Mouse (Mus musculus): ENCODE results near the gene Tmem131l. TPM values are rescaled to one million over a fixed set of nuclear protein-coding genes. Genes with fewer than 3 reads are reported as not detected.

Tmem131l gene
- polyA plus RNA-seq, 1 experiment from 2014 or later = 18.4 TPM

DNA sequence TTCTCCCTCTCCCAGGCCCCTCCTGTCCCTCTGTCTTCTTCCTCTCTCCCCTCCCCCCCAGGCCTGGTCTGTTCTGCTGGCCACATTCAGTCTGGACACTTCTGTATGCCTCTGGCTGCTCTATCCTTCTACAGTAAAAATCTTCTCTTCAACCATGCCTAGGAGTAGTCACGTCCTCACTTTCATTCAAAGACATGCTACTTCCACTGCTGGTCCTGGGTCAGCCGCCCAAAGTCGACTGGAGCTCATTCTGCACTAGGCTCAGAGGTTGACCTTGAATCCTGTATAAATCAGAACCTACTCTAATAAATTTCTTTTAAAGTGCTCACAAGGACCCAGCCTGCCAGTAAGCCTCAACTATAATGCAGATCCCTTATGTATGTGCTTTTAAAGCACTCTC lies 53.2 kb downstream of the Tmem131l start:
- no peak overlapping the region for H3K4me3 ChIP-seq (ENCODE audit: low read depth, low read length)
- no peak for ATAC-seq
- DNase-seq (ENCODE audit: low spot score) = no peak
- peaks cover 3% of the 10 kb centered on the region; the same call in 1 of the 2 replicates for H3K4me1 ChIP-seq (ENCODE audit: insufficient read depth, low read depth, low read length)
- H3K9me3 ChIP-seq (ENCODE audit: low read length) = no peaks in the 10 kb centered on the region
- no peaks in the 10 kb centered on the region for H3K36me3 ChIP-seq (ENCODE audit: insufficient read depth, low read length)
- H3K27me3 ChIP-seq (replicated peaks; ENCODE audit: insufficient read depth, low read length) = no peaks in the 10 kb centered on the region
- no peak overlapping the region for H3K9ac ChIP-seq (replicated peaks; ENCODE audit: low read depth)
- TF ChIP-seq CTCF (IDR thresholded peaks at IDR 0.05) = no peak
- no peak for TF ChIP-seq EP300 (IDR thresholded peaks at IDR 0.05)
- WGBS = 61% methylated on average over 3 of the region's 3 CpGs
- H3K27ac ChIP-seq (ENCODE audit: low read length) = no peak overlapping the region
- H3K4me2 ChIP-seq (replicated peaks; ENCODE audit: low read depth, low read length) = no peak overlapping the region

DNA sequence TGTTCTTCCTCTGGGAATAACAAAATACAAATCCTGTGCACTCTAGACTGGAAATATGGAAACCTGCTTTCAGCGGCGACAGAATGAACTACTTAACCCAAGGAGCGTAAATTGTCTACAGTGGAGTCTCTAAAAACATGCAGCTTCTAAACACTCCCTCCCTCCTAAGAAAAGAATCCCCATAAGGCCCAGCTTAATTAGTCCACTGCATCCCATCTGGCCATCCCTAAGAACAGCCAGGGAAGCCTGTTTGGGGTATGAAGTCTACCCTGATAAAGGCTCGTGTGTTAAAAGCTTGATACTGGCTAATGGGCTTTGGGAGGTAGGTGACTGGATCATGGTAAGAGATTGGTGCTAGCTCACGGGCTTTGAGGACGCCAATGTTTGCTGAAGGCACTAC lies 54.5 kb downstream of the Tmem131l start:
- Histone ChIP-seq H3K4me3 (ENCODE audit: low read depth, low read length) (no peak overlapping the region), H3K4me2 (replicated peaks; ENCODE audit: low read depth, low read length) (no peak overlapping the region), H3K4me1 (ENCODE audit: insufficient read depth, low read depth, low read length) (peaks cover 3% of the 10 kb centered on the region; the same call in 1 of the 2 replicates), H3K27ac (ENCODE audit: low read length) (no peak overlapping the region), H3K36me3 (ENCODE audit: insufficient read depth, low read length) (no peaks in the 10 kb centered on the region), H3K9me3 (ENCODE audit: low read length) (no peaks in the 10 kb centered on the region), H3K27me3 (replicated peaks; ENCODE audit: insufficient read depth, low read length) (no peaks in the 10 kb centered on the region), H3K9ac (replicated peaks; ENCODE audit: low read depth) (no peak overlapping the region)
- TF ChIP-seq CTCF (IDR thresholded peaks at IDR 0.05) (no peak), EP300 (IDR thresholded peaks at IDR 0.05) (no peak)
- DNase-seq (ENCODE audit: low spot score) = no peak
- 88% methylated on average over 6 of the region's 6 CpGs for WGBS
- no peak for ATAC-seq

GRCm38 (mm10) chr3:83984379-83984778 lies 55.6 kb downstream of the Tmem131l start:
- H3K36me3 ChIP-seq (ENCODE audit: insufficient read depth, low read length) = no peaks in the 10 kb centered on the region
- no peak for DNase-seq (ENCODE audit: low spot score)
- no peaks in the 10 kb centered on the region for H3K9me3 ChIP-seq (ENCODE audit: low read length)
- H3K4me2 ChIP-seq (replicated peaks; ENCODE audit: low read depth, low read length) = no peak overlapping the region
- H3K27ac ChIP-seq (ENCODE audit: low read length) = no peak overlapping the region
- no peak for ATAC-seq
- peaks cover 3% of the 10 kb centered on the region; the same call in 1 of the 2 replicates for H3K4me1 ChIP-seq (ENCODE audit: insufficient read depth, low read depth, low read length)
- H3K27me3 ChIP-seq (replicated peaks; ENCODE audit: insufficient read depth, low read length) = no peaks in the 10 kb centered on the region
- WGBS = 55% methylated on average over 4 of the region's 4 CpGs
- no peak for TF ChIP-seq CTCF (IDR thresholded peaks at IDR 0.05)
- no peak for TF ChIP-seq EP300 (IDR thresholded peaks at IDR 0.05)
- H3K4me3 ChIP-seq (ENCODE audit: low read depth, low read length) = no peak overlapping the region
- no peak overlapping the region for H3K9ac ChIP-seq (replicated peaks; ENCODE audit: low read depth)

GRCm38 (mm10) chr3:83982821-83983220 lies 57.2 kb downstream of the Tmem131l start:
- Histone ChIP-seq H3K4me2 (replicated peaks; ENCODE audit: low read depth, low read length) (no peak overlapping the region), H3K4me1 (ENCODE audit: insufficient read depth, low read depth, low read length) (peaks cover 3% of the 10 kb centered on the region; the same call in 1 of the 2 replicates), H3K27ac (ENCODE audit: low read length) (no peak overlapping the region), H3K9me3 (ENCODE audit: low read length) (no peaks in the 10 kb centered on the region), H3K4me3 (ENCODE audit: low read depth, low read length) (no peak overlapping the region), H3K9ac (replicated peaks; ENCODE audit: low read depth) (no peak overlapping the region), H3K27me3 (replicated peaks; ENCODE audit: insufficient read depth, low read length) (no peaks in the 10 kb centered on the region), H3K36me3 (ENCODE audit: insufficient read depth, low read length) (no peaks in the 10 kb centered on the region)
- 92% methylated on average over 4 of the region's 4 CpGs for WGBS
- no peak for TF ChIP-seq EP300 (IDR thresholded peaks at IDR 0.05)
- no peak for TF ChIP-seq CTCF (IDR thresholded peaks at IDR 0.05)
- ATAC-seq (no peak), DNase-seq (ENCODE audit: low spot score) (no peak)

DNA sequence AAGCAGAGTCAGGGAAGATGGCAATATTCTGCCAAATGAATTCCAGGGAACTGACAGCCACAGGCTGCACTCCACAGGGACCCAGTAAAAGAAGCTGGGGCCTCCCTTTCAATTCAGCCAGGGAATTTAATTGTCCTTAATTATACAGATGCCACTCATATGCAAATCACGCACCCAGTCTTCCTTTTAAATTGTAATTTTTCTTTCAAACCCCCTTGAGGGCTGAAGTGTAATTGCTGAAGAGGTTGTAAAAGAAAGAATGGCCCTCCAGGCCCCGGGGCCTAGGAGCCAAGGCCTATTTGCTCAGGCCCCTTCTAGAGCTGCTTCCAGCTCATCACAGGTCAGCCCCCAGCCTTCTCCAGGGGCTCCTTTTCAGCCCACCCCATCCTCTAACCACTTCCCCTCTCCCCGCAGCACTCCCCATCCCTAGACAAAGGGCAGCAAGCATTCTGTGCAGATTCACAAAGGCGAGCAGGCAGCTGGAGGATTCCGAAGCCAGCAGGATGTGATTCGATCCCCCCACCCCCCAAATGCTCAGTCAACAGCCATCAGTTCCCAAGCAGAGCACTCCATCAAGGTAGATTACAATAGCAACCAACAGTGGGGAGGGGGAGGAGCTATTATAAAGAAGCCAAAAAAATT lies 59.6 kb downstream of the Tmem131l start:
- Histone ChIP-seq H3K36me3 (ENCODE audit: insufficient read depth, low read length) (no peaks in the 10 kb centered on the region), H3K27ac (ENCODE audit: low read length) (no peak overlapping the region), H3K9me3 (ENCODE audit: low read length) (no peaks in the 10 kb centered on the region), H3K27me3 (replicated peaks; ENCODE audit: insufficient read depth, low read length) (no peaks in the 10 kb centered on the region), H3K4me1 (ENCODE audit: insufficient read depth, low read depth, low read length) (peaks cover 3% of the 10 kb centered on the region; the same call in 1 of the 2 replicates), H3K9ac (replicated peaks; ENCODE audit: low read depth) (no peak overlapping the region), H3K4me3 (ENCODE audit: low read depth, low read length) (no peak overlapping the region), H3K4me2 (replicated peaks; ENCODE audit: low read depth, low read length) (no peak overlapping the region)
- TF ChIP-seq CTCF (IDR thresholded peaks at IDR 0.05) (no peak), EP300 (IDR thresholded peaks at IDR 0.05) (no peak)
- DNase-seq (ENCODE audit: low spot score) (no peak), ATAC-seq (no peak)
- WGBS = 47% methylated on average over 6 of the region's 6 CpGs

DNA sequence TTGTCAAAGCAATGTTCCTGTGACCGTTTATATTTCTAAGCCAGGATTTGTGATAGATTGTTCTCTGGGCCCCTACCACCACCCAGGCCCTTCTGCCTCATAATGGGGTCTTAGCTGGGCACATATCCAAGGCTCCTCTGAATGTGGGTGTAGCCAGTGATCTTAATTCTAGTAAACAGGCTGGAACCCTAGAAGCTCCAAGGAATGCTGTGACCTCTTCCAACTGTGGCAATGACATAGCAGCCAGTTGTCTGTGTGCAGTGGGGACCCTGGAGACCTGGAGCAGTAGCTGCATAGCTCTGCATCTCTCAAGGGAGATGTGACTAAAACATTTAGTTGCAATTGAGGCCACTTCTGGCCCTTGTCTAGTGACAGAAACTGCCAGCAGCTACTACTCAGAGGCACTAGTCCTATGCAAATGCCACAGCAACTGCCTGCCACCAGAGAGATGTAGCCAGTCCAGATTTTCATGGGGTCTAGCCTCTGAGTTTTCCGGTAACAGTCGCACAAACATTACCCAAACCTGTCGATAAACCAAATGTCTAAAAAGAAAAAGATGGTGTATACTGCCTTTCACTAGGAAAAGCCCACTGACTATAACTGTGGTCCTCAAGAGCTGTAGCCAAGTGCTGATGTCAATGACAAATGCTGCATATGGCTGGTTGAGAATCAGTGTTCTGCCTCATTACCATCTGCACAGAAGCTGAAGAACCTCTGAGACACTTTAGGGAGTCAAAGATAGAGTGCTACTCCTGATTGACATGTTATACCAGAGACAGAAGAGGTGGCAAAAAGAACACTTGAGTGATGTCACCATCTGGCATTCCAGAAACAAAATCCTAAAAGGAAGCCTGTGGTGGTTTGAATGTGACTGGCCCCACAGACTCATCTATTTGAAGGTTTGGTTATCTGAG lies 61.2 kb downstream of the Tmem131l start:
- Histone ChIP-seq H3K4me2 (replicated peaks; ENCODE audit: low read depth, low read length) (no peak overlapping the region), H3K36me3 (ENCODE audit: insufficient read depth, low read length) (no peaks in the 10 kb centered on the region), H3K9ac (replicated peaks; ENCODE audit: low read depth) (no peak overlapping the region), H3K27me3 (replicated peaks; ENCODE audit: insufficient read depth, low read length) (no peaks in the 10 kb centered on the region), H3K9me3 (ENCODE audit: low read length) (no peaks in the 10 kb centered on the region), H3K4me1 (ENCODE audit: insufficient read depth, low read depth, low read length) (peaks cover 3% of the 10 kb centered on the region; the same call in 1 of the 2 replicates), H3K27ac (ENCODE audit: low read length) (no peak overlapping the region), H3K4me3 (ENCODE audit: low read depth, low read length) (no peak overlapping the region)
- WGBS = 76% methylated on average over 4 of the region's 4 CpGs
- ATAC-seq (no peak), DNase-seq (ENCODE audit: low spot score) (no peak)
- TF ChIP-seq CTCF (IDR thresholded peaks at IDR 0.05) (no peak), EP300 (IDR thresholded peaks at IDR 0.05) (no peak)

Measured in lung, postnatal 0 days (tissue).